Mouse (Mus musculus) neural tube, embryonic 12.5 days (tissue): Measurements from ENCODE around the gene Prdm10. TPM values are rescaled to one million over a fixed set of nuclear protein-coding genes. Genes with fewer than 3 reads are reported as not detected.

Source experiments
- ATAC-seq: fragments of 200-750 bp; cut with Nextera tagmentation; 2 replicates; pipeline ENCODE4 v1.8.0; 2017; ENCODE audit warnings: low read depth, mild to moderate bottlenecking, moderate TSS enrichment, moderate library complexity; ENCODE audit not compliant: low FRiP score
- H3K27ac ChIP-seq: fragments of 300-500 bp; sonication (generic); 2 replicates; pipeline ENCODE4 v1.5.1; 2016
- H3K27me3 ChIP-seq: fragments of 300-500 bp; sonication (generic); replicated peaks from 2 replicates; pipeline ENCODE4 v1.6.1; 2016; ENCODE audit warnings: mild to moderate bottlenecking
- H3K36me3 ChIP-seq: fragments of 300-500 bp; sonication (generic); 2 replicates; pipeline ENCODE4 v1.6.1; 2016; ENCODE audit warnings: mild to moderate bottlenecking
- H3K4me1 ChIP-seq: fragments of 300-500 bp; sonication (generic); 2 replicates; pipeline ENCODE4 v1.6.1; 2016
- H3K4me2 ChIP-seq: fragments of 300-500 bp; sonication (generic); replicated peaks from 2 replicates; pipeline ENCODE4 v1.6.1; 2016; ENCODE audit warnings: mild to moderate bottlenecking
- H3K4me3 ChIP-seq: fragments of 300-500 bp; sonication (generic); 2 replicates; pipeline ENCODE4 v1.5.1; 2016
- H3K9ac ChIP-seq: fragments of 300-500 bp; sonication (generic); 2 replicates; pipeline ENCODE4 v1.6.1; 2016; ENCODE audit warnings: mild to moderate bottlenecking
- H3K9me3 ChIP-seq: fragments of 300-500 bp; sonication (generic); 2 replicates; pipeline ENCODE4 v1.6.1; 2016; ENCODE audit warnings: mild to moderate bottlenecking
- WGBS: fragments of 180-500 bp; shearing (Covaris S2); methylation state at CpG from one replicate; pipeline ENCODE4 v1.1.7; 2016; 5-methylcytosine and 5-hydroxymethylcytosine counted together
- polyA plus RNA-seq: library from polyadenylated mRNA; unstranded; fragments of >200 nt; fragmentation: Nextera tagmentation; extraction: Ambion mirVana; gene quantifications from 2 replicates; pipeline ENCODE4 v1.2.1, GENCODE M21; 2016

Prdm10 gene
- 6.5 and 8.0 TPM in 2 replicates for polyA plus RNA-seq

- Histone ChIP-seq H3K9ac (peak within 1 kb of the TSS; percentile 95), H3K9me3 (no peaks in the 10 kb centered on the region), H3K27me3 (no peaks in the 10 kb centered on the region), H3K4me2 (peak within 1 kb of the TSS; percentile 66), H3K27ac (peak within 1 kb of the TSS; percentile 98), H3K36me3 (no peaks in the 10 kb centered on the region), H3K4me3 (peak within 1 kb of the TSS; percentile 84), H3K4me1 (peaks cover 20% of the 10 kb centered on the region)
- under 1% methylated on average over 43 of the region's 45 CpGs for WGBS
- ATAC-seq: peak; percentile 94
Observed at GRCm38 (mm10) chr9:31280366-31281010, at the start of gene Prdm10. TSS of gene Prdm10 (plus strand) at chr9:31280538.

GRCm38 (mm10) chr9:31235030-31235429 lies 45.3 kb upstream of the Prdm10 start:
- Histone ChIP-seq H3K36me3 (no peaks in the 10 kb centered on the region), H3K9ac (no peak overlapping the region), H3K4me3 (no peak overlapping the region), H3K4me2 (no peak overlapping the region), H3K27me3 (no peaks in the 10 kb centered on the region), H3K27ac (no peak overlapping the region), H3K4me1 (peaks cover 9% of the 10 kb centered on the region), H3K9me3 (no peaks in the 10 kb centered on the region)
- ATAC-seq: no peak
- WGBS: 71% methylated on average over 4 of the region's 4 CpGs

DNA sequence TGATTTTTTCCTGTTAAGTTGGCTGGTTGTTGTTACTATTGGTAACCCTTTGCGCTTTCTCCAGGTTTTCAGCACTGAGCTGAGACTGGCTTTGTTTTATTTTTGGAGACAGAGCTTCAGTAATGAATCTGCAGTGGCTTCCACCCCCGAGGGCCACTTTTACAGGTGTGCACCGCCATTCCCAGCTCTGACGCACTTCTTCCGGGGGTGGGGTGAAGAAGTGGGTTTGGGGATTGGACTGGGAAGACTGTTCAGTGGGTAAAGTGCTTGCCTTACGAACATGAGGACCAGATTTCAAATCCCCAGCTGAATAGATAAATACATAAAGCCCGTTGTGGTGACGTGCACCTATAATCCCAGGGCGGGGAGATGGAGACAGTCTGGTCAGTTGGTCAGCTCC lies 44.8 kb upstream of the Prdm10 start:
- Histone ChIP-seq H3K27me3 (no peaks in the 10 kb centered on the region), H3K9ac (no peak overlapping the region), H3K27ac (no peak overlapping the region), H3K4me1 (peaks cover 9% of the 10 kb centered on the region), H3K4me3 (no peak overlapping the region), H3K36me3 (no peaks in the 10 kb centered on the region), H3K4me2 (no peak overlapping the region), H3K9me3 (no peaks in the 10 kb centered on the region)
- ATAC-seq: no peak
- 89% methylated on average over 9 of the region's 9 CpGs for WGBS

DNA sequence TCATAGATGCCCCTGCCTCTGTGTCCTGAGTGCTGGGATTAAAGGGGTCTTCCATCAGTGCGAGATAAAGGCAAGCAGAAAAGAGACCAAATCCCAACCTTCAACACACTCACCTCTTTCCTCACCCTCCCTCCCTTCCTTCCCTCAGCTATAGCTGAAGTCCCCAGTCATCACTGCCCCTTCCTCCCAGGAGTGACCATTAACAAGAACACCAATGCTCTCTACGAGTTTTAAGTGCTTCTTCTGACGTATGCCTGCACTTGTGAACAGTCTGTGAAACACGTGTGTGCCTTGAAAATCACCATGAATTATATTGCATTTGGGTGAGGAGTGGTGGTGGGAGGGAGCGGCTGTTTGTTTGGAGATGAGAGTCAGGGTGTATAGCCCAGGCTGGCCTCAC lies 44.3 kb upstream of the Prdm10 start:
- Histone ChIP-seq H3K4me3 (no peak overlapping the region), H3K36me3 (no peaks in the 10 kb centered on the region), H3K4me2 (no peak overlapping the region), H3K27ac (no peak overlapping the region), H3K9ac (no peak overlapping the region), H3K27me3 (no peaks in the 10 kb centered on the region), H3K9me3 (no peaks in the 10 kb centered on the region), H3K4me1 (peaks cover 9% of the 10 kb centered on the region)
- 70% methylated on average over 5 of the region's 5 CpGs for WGBS
- no peak for ATAC-seq

DNA sequence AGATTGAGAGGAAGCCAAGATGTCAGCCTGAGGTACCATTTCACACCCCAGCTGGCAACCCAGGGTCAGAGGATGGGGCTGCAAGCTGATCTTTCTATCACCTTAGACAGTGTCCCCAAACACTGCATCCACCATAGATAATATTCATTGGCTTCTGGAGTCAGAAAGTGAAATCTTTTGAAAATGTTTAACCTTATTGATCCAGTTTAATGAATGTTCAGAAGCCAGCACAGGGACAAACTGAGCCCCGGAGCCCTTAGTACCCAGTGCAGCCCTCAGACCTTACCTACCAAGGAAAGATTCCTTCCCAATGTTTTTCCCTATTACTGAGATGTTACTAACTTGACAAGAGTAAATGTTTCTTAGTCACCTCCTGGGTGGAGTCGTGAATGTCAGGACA lies 41.8 kb upstream of the Prdm10 start:
- no peak for ATAC-seq
- Histone ChIP-seq H3K27ac (no peak overlapping the region), H3K27me3 (no peaks in the 10 kb centered on the region), H3K4me3 (no peak overlapping the region), H3K4me2 (no peak overlapping the region), H3K36me3 (no peaks in the 10 kb centered on the region), H3K4me1 (0 out of 2 replicates have a peak, but pooled peaks cover 4% of the 10 kb centered on the region), H3K9ac (no peak overlapping the region), H3K9me3 (no peaks in the 10 kb centered on the region)
- 84% methylated on average over 2 of the region's 2 CpGs for WGBS

GRCm38 (mm10) chr9:31239551-31239950 lies 40.8 kb upstream of the Prdm10 start:
- ATAC-seq: no peak
- no peak overlapping the region for H3K9ac ChIP-seq
- 0 out of 2 replicates have a peak, but pooled peaks cover 4% of the 10 kb centered on the region for H3K4me1 ChIP-seq
- no peaks in the 10 kb centered on the region for H3K36me3 ChIP-seq
- no peak overlapping the region for H3K27ac ChIP-seq
- H3K4me3 ChIP-seq: no peak overlapping the region
- 88% methylated on average over 2 of the region's 2 CpGs for WGBS
- H3K9me3 ChIP-seq: no peaks in the 10 kb centered on the region
- no peak overlapping the region for H3K4me2 ChIP-seq
- H3K27me3 ChIP-seq: no peaks in the 10 kb centered on the region

DNA sequence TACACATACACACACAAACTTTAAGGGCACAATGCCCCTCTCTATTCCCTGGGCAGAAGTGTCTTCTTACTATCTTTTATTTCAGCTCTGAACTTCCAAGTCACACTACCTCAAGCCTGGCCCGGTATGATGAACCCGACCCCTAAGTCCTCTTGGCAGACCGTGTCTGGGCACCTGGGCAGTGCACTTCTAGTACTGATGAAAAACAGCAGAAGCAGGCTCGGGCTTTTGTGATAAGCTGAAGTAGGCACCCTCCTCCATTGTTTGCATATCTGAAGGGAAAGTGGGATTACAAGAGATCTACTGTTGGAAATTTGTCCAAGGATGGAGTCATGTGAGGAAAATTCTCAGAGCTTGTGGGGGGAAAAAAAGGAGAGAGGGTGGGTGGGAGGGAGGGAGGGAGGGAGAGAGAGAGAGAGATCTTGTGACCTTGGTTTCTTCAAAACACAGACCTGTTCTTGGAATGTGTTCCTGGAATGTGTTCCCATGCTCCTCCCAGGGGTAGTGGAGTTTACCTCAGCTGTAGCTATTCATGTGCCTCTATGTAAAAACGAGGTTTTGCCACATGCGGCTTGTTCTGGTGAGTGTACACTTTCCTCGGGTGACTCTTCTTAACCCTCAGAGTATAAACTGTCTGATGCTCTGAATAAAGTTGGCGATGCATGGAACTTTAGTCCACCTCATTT lies 39.7 kb upstream of the Prdm10 start:
- Histone ChIP-seq H3K27me3 (no peaks in the 10 kb centered on the region), H3K9ac (no peak overlapping the region), H3K9me3 (no peaks in the 10 kb centered on the region), H3K4me3 (no peak overlapping the region), H3K27ac (no peak overlapping the region), H3K4me2 (no peak overlapping the region), H3K4me1 (0 out of 2 replicates have a peak, but pooled peaks cover 4% of the 10 kb centered on the region), H3K36me3 (no peaks in the 10 kb centered on the region)
- ATAC-seq: no peak
- WGBS: 93% methylated on average over 8 of the region's 8 CpGs

- Histone ChIP-seq H3K27ac (no peak overlapping the region), H3K4me3 (no peak overlapping the region), H3K36me3 (no peaks in the 10 kb centered on the region), H3K4me1 (0 out of 2 replicates have a peak, but pooled peaks cover 4% of the 10 kb centered on the region), H3K27me3 (no peaks in the 10 kb centered on the region), H3K4me2 (no peak overlapping the region), H3K9ac (no peak overlapping the region), H3K9me3 (no peaks in the 10 kb centered on the region)
- WGBS: 84% methylated on average over 7 of the region's 7 CpGs
- no peak for ATAC-seq
Observed at GRCm38 (mm10) chr9:31241208-31241699, 39.1 kb upstream of the Prdm10 start.

GRCm38 (mm10) chr9:31243306-31243938 lies 36.9 kb upstream of the Prdm10 start:
- Histone ChIP-seq H3K4me1 (0 out of 2 replicates have a peak, but pooled peaks cover 4% of the 10 kb centered on the region), H3K27me3 (no peaks in the 10 kb centered on the region), H3K36me3 (no peaks in the 10 kb centered on the region), H3K4me2 (no peak overlapping the region), H3K9me3 (no peaks in the 10 kb centered on the region), H3K4me3 (no peak overlapping the region), H3K9ac (no peak overlapping the region), H3K27ac (no peak overlapping the region)
- 71% methylated on average over 18 of the region's 18 CpGs for WGBS
- ATAC-seq: no peak

- Histone ChIP-seq H3K4me1 (0 out of 2 replicates have a peak, but pooled peaks cover 4% of the 10 kb centered on the region), H3K27me3 (no peaks in the 10 kb centered on the region), H3K36me3 (no peaks in the 10 kb centered on the region), H3K27ac (no peak overlapping the region), H3K4me2 (no peak overlapping the region), H3K9me3 (no peaks in the 10 kb centered on the region), H3K4me3 (no peak overlapping the region), H3K9ac (no peak overlapping the region)
- 83% methylated on average over 5 of the region's 5 CpGs for WGBS
- ATAC-seq: no peak
Observed at GRCm38 (mm10) chr9:31243939-31244333, 36.4 kb upstream of the Prdm10 start.

GRCm38 (mm10) chr9:31245006-31245405 lies 35.3 kb upstream of the Prdm10 start:
- Histone ChIP-seq H3K4me1 (0 out of 2 replicates have a peak, but pooled peaks cover 4% of the 10 kb centered on the region), H3K4me2 (no peak overlapping the region), H3K27ac (no peak overlapping the region), H3K9ac (no peak overlapping the region), H3K27me3 (no peaks in the 10 kb centered on the region), H3K4me3 (no peak overlapping the region), H3K36me3 (no peaks in the 10 kb centered on the region), H3K9me3 (no peaks in the 10 kb centered on the region)
- WGBS: 87% methylated on average over 6 of the region's 6 CpGs
- no peak for ATAC-seq

DNA sequence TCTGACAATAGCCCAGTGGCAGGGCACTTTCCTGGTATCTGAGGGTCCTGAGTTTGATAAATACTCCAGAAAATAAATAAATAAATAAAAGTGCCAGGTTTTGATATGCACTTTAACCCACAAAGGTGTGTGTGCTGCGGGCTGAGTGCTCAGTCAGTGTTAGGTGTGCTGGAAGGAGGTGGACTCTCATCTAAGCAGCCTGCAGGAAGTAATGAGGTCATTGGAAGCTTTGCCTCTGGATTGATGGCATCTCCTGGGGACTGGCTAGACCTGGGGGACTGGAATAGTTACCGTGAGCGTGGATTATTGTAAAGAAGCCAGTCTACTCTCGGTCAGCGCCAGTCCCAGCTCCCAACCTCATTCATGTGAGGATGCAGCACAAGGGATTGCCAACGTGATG lies 33.9 kb upstream of the Prdm10 start:
- H3K4me2 ChIP-seq: no peak overlapping the region
- H3K9ac ChIP-seq: no peak overlapping the region
- no peak overlapping the region for H3K4me3 ChIP-seq
- no peak overlapping the region for H3K27ac ChIP-seq
- 0 out of 2 replicates have a peak, but pooled peaks cover 4% of the 10 kb centered on the region for H3K4me1 ChIP-seq
- no peaks in the 10 kb centered on the region for H3K27me3 ChIP-seq
- no peaks in the 10 kb centered on the region for H3K9me3 ChIP-seq
- WGBS: 63% methylated on average over 6 of the region's 6 CpGs
- H3K36me3 ChIP-seq: no peaks in the 10 kb centered on the region
- ATAC-seq: peak; percentile 13; the same call in 1 of the 2 replicates
